Mouse (Mus musculus): Measurements from ENCODE around the gene Spaca6.

GRCm38 (mm10) chr17:17830731-17831130 is 3.8 kb downstream of the Spaca6 start:
- no peak for TF ChIP-seq CTCF (IDR thresholded peaks at IDR 0.05; ENCODE audit: low read depth, low read length)
- no peak for TF ChIP-seq POLR2A (IDR thresholded peaks at IDR 0.05; ENCODE audit: borderline replicate concordance, low read depth, low read length)

All from bone marrow macrophage, adult 2 months (primary cell).